Mouse (Mus musculus): ENCODE measurements at regions not wholly inside any gene's neighbourhood (a gene's known extent, or its start where the extent isn't known, plus 50 kb on each side); places are given as distances from the start of the nearest gene placed in this dataset.

DNA sequence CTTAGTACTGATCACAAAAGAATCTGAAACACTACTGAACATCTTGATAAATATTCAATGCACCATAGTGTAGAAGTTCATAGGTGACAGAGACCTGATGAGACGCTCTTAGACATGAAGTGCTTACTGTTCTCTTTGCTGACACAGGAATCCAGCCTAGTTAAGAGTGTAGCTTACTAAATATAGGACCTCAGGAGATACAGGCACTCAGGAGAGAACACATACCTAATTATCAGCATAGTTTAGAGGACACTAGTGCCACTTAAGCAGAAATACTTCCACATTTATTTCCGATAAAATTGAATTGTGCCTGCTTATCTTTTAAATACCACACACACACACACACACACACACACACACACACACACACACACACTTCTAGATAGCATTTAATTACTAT, 1004.0 kb upstream of the Cdh6 start:
- TF ChIP-seq CTCF (IDR thresholded peaks at IDR 0.05; ENCODE audit: low read depth), result no peak
- no peak for TF ChIP-seq EP300 (optimal IDR thresholded peaks at IDR 0.05)
